Mouse (Mus musculus) layer of hippocampus, adult 9-11 months (tissue): ENCODE results near the gene Hapln4.
A peak's percentile ranks its signal among the peaks of the same experiment; 100 is the strongest.

Experiments used
- DNase-seq: peaks from one replicate; pipeline ENCODE4 v3.0.0; 2022

Hapln4 gene

GRCm38 (mm10) chr8:70104506-70104905, 21.2 kb downstream of the Hapln4 start:
- no peak for DNase-seq

GRCm38 (mm10) chr8:70104922-70105321, 21.7 kb downstream of the Hapln4 start:
- DNase-seq: no peak

GRCm38 (mm10) chr8:70110451-70110850, 27.2 kb downstream of the Hapln4 start:
- DNase-seq: no peak

- no peak for DNase-seq
Observed at GRCm38 (mm10) chr8:70111192-70111795, 28.0 kb downstream of the Hapln4 start.

DNA sequence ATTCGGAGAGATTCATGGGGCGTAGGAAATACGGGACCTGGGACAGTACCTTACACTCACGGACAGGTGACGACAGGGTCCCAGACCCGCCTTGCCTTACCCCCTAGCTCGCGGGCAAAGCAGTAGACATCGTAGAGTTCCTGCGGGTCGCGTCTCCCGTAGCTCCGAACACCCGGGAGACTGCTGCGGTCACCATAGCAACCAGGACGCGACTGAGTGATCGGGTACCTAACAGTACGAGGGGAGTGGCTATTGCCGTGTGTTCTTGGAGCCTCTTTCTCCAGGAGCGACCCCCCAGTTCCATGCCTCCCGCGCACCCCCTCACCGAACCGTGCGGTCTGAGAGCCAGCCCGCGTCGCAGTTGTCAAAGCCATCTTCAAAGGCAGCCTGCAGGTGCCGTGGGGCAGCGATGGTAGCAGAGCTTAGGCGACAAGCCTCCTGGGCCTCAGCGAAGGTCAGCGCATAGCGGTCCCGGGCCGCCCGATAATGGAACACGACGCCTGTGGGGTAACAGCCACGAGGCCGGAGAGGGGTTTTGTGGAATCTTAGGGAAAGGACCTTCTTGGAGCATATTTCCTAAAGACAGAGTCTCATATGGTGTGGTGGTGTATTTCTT, 29.3 kb downstream of the Hapln4 start:
- DNase-seq: no peak

DNA sequence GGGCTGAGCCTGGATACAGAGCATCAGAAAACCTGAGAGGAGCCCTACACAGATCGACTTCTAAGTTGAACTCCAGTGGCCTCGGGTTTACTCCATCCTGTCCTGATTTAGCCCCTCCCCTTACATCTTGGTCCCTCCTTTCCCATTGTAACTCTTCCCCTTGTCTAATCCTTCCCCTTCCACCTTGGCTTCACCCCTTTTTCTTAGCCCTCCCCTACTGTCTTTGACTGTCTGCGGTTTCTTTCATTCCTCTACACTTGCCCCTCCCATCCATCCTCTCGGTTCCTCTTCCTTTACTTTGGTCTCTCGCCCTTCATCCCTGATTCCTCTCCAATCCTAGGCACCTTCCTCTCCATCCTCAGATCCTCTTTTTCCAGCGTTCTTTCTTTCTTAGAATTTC, 31.2 kb downstream of the Hapln4 start:
- no peak for DNase-seq

GRCm38 (mm10) chr8:70114892-70115291, 31.6 kb downstream of the Hapln4 start:
- no peak for DNase-seq

DNA sequence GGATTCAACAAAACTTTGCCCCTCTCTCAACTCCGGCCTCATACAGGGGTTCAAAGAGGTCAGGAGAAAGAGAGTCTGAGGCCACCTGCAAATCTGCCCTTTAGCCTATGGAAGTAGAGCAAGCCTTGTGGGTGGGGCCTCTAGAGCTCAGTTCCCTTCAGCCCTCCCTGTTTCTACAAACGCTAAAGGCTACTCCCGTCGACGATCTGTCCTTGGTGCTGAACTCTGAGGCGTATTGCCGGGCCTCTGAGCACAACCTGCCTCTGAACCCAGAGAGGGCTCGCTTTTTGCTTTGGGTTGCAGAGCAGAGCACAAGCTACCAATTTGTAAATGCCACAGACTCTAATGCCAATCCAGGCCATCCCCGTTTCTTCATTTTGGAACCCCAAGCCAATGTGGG, 34.4 kb downstream of the Hapln4 start:
- no peak for DNase-seq

DNA sequence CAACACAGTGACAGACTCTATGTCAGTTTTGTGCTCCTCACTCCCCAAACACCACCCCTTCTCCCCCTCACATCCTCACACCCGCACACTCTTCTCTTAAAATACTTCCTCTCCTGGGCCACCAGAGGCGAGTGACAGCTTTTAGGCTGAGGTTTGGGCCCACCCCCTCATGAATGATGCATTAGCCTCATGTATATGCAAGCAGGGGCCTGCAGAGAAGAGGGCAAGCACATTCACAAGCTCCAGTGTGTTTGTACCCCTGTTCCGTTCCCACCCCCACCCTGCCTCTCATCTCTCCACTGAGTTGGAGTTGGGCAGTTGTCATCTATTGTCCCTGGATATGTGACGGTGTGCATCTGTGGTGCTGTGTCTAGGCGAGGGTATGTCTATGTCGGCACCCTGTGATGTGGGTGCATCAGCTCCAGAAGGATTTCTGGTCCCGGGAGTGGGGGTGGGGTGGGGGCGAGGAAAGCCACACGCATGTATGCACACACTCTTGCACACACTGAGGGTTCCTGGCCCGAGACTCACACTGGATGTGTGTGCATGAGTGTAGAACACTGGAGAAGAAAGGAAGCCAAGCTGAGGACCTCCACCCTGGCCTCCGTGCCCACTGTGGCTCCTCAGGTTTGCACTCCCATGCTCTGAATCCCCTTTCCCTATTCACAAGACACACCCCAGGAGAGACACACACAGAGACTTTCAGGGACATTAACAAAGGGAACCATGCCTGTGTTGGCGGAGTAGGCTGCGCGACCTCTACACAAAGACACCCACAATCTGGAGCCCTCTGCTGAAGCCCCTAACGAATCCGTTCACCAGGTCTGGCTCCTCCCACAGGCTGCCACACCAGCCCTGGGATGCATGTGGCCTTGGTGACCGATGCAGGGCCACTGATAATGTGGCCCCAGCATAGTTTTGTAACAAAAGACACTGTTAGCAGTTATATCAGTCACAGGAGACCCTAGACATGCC, 35.8 kb downstream of the Hapln4 start:
- DNase-seq: peak; percentile 79

- peak; percentile 86 for DNase-seq
Observed at GRCm38 (mm10) chr8:70120667-70121066, 37.4 kb downstream of the Hapln4 start, which contains the start of gene Ncan. Gene Ncan, minus strand, starts transcription at chr8:70120873.

- DNase-seq: no peak
Observed at GRCm38 (mm10) chr8:70122863-70123262, 39.6 kb downstream of the Hapln4 start.

- peak; percentile 48 for DNase-seq
Observed at GRCm38 (mm10) chr8:70124992-70125391, 41.7 kb downstream of the Hapln4 start.

- DNase-seq: peak; percentile 60
Observed at GRCm38 (mm10) chr8:70128435-70128834, 45.2 kb downstream of the Hapln4 start.

GRCm38 (mm10) chr8:70129309-70129952, 46.2 kb downstream of the Hapln4 start:
- peak; percentile 90 for DNase-seq

DNA sequence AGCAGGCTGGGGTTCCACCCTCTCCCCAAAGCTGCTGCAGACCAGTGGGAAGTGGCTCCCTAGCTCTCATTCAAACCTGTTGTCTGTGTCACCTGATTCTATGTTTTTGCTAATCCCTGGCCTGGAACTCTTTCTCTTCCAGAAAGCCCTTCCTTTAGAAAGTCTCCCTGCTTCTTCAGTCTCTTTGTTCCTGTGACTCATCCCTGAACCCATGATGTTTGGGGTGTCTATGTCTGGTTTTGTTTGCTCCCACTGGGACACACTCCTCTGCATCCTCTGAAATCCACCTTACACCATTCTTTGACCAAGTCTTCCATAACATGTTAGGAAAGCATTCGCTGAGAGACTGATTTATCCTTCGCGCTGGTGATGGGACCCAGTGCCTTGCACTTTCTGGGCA, 46.8 kb downstream of the Hapln4 start:
- DNase-seq: no peak

DNA sequence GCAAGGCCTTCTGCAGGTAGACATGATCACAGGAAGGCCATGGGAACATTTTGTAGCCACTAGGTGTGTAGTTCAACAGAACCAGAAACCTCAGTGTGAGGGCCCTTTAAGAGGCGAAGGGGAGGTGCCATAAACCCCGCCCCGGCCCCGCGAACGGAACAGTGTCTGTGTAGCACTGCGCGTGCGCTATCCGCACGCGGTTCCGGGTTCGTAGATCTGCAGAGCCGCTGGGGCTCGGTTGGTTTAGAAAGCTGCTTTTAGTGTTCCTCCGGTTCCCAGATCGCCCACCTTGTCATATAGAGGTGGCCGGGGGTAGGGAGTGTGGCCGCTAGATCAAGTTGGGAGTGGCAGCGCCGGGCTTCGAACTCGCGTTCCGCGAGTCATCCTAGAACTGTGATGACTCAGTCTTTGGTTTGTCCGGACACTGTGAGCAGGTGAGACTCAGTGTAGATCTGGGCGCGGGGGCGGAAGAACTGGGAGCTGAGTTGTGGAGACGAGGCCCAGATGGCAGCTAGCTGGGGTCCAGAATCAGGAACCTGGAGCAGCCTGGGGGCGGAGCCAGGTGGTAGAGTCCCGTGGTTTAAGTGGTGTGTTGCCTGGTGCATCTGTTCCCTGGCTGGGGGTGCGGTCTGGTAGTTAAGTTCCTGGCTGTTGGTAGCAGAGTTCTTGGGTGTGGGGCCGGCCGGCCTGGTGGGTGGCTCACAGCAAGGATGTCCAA, 48.1 kb downstream of the Hapln4 start, which contains the start of gene Nr2c2ap:
TSS of gene Nr2c2ap (plus strand) at position 168 of the 718 bp plus-strand sequence.
- DNase-seq: peak; percentile 83

DNA sequence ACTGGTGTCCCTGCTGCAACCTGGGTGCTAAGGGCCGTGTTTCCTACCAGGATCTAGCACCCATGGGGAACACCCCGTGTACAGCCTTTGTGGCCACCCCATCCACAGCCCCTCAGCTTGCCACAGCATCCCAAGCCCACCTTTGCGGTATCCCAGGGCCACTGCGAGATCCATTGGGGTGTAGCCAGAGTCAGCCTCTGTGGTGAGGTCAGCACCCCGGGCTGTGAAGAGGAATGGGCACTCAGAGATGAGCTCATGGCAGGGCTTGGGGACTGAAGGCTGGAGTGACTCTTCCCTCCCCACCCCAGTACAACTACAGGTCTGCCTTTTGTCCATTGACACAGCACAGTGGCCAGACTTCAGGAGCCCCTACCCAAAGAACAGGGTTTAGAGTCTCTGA, 50.8 kb downstream of the Hapln4 start:
- no peak for DNase-seq

GRCm38 (mm10) chr8:70134931-70135330, 51.7 kb downstream of the Hapln4 start:
- DNase-seq: no peak

- no peak for DNase-seq
Observed at GRCm38 (mm10) chr8:70136591-70136990, 53.3 kb downstream of the Hapln4 start.

GRCm38 (mm10) chr8:70137890-70138289, 54.6 kb downstream of the Hapln4 start:
- DNase-seq: no peak

GRCm38 (mm10) chr8:70139026-70139857, 56.0 kb downstream of the Hapln4 start, which contains the start of the genes Rfxank, Borcs8 and Mef2b:
Gene Rfxank, minus strand, starts transcription at chr8:70139154.
Gene Borcs8, plus strand, starts transcription at chr8:70139499.
Gene Mef2b, plus strand, starts transcription at chr8:70139711.
- peak; percentile 99 for DNase-seq
